Mouse (Mus musculus) CD4-positive helper T cell, adult 2 months (primary cell): Measurements from ENCODE around the gene Arhgap40.

ENCODE experiments used
- DNase-seq: peaks from one replicate; pipeline ENCODE4 v3.0.0-alpha.2; 2012; ENCODE audit warnings: low read depth, missing footprints, low spot score

Gene Arhgap40

DNA sequence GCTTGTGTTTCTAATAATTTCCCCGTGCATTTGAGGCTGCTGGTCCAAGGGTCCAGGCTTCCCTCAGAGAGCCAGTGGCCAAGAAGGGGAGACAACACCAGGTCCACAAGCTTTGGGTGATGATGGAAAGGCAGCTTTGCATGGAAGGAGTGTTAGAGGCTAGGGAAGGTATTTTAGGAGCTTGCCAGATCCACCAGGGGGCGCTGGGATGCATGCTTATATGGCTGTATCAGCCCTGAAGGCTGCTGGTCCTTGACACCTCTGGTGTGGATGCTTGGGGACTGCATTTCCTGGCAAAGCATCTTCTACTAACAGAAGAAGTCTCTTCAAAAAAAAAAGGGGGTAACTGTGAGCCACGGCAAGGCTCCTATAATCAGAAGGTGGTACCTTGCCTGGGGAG lies 37.5 kb downstream of the Arhgap40 start:
- DNase-seq: peak; percentile 69

DNA sequence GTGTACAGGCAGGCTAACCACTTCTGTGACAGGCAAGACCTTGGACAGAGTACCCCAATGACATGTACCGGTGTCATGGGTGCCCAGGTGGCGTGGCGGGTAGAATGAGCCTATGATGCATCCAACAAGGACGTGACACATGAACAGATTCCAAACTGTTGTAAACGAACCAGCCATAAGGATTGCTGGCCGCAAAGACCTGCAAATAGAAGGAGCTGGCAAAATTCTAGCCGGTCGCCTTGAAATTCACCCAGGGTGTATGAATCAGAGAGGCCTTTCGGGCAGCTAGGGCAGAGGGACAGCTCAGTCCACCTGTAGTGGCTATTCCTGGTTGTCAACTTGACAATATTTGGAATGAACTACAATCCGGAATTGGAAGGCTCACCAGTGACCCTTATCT lies 41.8 kb downstream of the Arhgap40 start:
- no peak for DNase-seq

DNA sequence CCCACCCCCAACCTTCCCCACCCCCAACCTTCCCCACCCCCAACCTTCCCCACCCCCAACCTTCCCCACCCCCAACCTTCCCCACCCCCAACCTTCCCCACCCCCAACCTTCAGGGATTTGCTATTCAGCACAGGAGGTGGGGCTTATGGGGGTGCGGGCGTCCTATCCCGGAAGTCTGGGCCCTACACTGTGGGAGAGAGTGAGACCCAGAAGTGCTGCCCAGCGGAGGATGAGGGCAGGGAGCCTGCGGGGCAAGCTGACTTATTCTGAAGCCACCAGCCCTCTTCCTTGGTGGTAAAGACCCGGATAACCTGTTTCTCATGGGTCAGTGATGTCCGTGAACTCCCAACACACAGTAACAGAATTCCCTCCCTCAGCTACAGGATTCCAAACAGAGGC lies 42.7 kb downstream of the Arhgap40 start:
- peak; percentile 16 for DNase-seq

DNA sequence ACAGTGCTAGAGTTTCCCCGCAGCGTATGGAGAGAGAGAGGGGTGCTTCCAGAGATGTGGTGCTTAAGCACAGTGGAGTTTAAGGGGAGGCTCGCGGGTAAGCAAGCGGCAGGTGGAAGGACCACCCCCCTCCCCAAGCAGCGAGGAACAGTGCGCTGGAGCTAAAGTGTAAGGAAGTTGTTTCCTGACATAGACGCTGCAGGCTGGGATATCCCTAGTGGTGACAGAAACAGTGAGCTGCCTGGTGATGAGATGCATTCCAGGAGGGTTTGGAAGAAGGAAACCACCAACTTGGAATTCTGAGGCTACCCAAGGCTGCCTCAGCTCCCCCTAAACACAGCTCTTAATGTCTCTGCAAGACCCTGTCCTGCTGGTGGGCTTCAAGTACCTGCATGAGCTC lies 43.2 kb downstream of the Arhgap40 start:
- no peak for DNase-seq

DNA sequence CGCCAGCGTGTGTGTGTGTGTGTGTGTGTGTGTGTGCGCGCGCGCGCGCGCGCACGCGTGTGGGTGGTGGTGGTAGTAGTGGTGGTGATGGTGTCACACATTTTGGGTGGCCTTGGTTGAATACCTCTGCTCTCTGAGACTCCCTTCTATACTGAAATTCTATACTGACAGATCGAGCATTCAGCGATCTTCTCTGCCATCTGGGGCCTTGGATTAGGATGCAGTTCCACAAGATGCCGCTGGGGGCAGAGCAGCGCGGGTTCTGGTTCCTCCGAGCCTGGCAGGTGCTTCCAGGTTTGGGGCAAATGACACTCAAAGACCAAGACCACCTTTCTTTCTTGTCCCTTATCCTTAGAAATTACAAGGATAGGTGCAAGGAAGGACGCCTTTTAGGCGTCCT lies 43.6 kb downstream of the Arhgap40 start:
- peak; percentile 64 for DNase-seq

DNA sequence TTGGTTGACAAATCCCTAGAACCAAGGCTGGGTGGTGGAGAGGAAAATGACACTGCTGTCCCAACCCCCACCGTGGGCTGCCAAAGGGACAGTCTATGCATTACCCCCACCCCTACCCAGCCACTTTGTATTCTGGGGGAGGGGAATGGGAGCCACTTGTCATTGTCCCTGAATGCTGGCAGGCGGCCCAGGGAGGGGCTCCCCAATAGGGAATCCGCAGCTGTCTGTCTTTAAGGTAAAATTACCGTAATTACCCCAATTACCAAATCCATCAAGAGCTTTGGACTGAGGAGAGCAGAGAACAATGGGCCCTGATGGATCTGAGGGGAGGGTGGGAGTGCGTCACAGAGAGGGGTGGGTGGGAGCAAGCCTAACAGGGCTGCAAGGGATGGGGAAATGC lies 44.2 kb downstream of the Arhgap40 start:
- DNase-seq: peak; percentile 7

DNA sequence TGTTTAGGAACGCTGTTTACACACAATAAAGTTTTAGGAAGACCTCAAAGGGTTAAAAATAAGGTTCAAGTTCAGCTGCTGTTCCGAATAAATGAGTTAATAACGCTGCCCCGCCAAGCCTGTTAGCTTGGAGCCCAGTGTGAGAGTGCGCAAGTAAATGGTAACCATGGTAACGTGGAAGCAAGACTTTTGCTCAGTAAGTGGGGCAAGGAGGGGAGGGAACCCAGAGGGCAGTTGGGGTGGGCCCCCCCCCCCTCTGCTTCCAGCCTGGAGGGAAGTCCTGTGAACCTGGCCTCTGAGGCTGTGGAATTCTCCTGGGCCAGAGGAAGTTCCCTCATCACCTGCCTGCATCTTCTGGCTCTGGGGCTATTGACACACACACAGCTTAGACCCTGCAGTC lies 47.3 kb downstream of the Arhgap40 start:
- no peak for DNase-seq

DNA sequence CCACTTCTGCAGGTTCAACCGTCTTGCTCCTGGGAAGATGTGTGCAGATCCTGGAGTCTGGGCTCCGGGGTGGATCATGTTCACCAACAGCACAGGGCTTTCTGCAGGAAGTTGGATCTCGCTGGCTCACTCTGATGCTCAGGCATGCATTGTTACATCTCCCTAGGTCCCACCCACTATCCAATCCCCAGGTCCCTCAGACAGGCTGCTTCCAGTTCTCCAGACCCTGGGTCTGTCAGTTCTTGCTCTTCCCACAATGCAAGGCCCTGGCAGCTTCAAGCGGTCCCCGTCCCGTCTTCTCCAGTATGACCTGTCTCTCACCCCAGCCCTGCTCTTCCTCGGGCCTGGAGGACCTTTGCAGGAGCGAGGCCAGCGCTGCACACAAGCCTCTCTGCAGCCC lies 48.2 kb downstream of the Arhgap40 start:
- DNase-seq: no peak

DNA sequence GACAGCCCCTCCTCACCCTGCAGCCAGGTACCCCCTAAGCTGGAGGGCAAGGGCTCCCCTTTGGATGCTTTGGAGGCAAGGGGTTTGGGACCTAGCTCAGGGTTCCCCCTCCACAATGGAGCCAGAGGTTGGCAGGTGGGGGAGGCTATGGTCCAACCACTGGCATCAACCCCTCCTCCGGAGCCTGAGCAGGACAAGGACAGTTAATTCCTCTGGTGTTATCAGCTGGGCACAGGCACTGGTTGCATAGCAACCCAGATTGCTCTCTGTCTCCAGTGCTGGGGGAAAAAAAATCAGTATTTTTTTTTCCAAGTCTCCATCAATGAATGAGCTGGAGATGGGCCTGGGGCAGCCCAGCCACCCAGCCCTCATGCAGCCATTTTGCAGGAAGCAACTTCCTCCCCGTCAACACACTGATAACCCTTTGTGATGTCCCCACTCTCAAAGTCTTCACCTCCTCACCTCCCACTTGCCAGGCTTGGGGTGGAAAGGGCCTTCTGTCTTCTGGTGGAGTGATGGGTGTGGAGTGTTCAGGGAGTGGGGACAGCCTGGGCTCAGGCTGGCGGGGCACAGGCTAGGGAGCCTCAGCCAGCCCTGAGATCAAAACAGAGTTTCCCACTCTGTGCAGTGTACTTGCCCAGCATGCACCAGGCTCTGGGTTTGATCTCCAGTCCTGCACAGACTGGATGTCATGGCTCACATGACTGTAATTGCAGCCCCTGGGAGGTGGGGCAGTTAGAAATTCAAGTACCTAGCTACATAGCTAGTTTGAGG lies 49.0 kb downstream of the Arhgap40 start:
- DNase-seq: no peak

DNA sequence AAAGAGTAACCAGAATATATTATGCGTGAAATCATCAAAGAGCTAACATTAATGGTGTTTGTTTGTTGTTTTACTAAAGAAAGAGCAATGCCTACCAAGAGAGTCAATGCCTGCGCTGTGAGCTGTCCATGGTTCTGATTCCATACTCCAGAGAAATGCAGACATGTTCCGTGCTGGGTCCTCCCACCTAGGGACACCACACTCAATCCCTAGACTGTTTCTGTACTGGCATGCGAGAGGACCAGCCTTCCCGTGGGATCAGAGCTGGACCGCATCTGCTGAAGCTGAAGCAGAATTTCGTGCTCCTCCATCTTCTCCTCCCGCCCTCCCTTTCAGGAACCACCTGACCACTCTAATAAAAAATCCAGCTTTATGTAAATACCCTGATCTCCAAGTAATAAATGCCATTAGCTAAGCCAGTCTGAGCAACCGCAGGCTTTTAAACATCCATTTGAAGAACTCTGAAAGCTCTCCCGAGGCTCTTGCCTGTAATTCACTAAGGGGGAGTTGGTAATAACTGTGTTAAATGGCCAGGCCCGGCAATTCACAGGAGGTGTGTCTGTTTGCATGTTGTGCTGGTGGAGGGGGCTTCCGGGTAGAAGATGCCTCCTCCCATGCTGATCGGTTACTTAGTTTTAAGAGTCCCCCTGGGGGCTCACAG lies 58.0 kb downstream of the Arhgap40 start:
- DNase-seq: peak; percentile 34

DNA sequence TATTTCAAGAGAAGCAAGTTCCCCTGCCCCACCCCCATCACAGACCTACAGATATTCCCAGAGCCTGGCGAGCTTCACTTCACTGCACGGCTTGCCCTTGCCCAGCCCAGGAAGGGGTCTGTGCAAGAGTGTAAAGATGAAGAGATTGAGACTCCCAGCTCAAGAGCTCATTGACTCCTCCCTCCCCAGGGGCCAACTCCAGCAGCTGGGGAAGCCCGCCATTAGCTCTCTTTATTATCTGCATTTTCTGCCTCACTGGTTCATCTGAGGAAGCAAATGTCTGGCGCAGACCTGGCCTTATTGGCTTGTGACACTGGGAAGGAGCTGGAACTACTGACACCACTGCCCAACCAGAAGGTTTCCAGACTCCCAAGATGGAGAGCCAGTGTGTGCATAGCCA lies 67.4 kb downstream of the Arhgap40 start:
- DNase-seq: no peak

DNA sequence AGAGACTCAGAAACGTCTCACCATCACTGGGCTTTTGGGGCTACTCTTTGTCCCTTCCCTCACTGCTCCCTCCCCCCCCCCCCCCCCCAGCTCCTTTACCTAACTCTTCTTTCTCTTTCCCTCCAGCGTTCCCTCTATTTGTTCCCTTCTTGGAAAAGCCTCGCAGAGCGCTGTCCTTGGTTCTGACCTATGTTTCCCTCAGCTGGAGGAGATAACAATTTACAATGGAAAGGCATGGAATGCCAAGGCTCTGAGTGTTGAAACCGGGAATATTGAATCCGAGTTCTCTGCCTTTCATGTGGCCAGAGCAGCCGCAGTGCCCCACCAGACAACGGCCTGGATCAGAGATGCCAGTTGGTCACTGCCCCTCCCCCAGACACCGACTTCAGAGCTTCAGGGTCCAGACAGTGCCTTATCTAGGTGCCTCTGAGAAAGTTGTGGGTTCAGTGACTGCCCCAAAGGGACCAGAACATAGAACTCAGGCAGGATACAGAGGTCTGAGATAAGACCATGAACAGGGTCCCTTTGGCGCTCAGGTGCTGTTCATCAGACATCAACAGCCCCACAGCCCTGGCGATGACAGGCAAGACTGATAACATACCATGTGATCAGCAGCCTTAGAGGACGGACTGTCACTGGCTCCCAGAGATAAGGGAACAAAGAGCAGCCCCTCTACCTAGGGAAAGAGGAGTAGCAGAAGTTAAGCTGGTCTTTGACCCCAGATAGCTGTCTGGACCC lies 72.2 kb downstream of the Arhgap40 start:
- no peak for DNase-seq

DNA sequence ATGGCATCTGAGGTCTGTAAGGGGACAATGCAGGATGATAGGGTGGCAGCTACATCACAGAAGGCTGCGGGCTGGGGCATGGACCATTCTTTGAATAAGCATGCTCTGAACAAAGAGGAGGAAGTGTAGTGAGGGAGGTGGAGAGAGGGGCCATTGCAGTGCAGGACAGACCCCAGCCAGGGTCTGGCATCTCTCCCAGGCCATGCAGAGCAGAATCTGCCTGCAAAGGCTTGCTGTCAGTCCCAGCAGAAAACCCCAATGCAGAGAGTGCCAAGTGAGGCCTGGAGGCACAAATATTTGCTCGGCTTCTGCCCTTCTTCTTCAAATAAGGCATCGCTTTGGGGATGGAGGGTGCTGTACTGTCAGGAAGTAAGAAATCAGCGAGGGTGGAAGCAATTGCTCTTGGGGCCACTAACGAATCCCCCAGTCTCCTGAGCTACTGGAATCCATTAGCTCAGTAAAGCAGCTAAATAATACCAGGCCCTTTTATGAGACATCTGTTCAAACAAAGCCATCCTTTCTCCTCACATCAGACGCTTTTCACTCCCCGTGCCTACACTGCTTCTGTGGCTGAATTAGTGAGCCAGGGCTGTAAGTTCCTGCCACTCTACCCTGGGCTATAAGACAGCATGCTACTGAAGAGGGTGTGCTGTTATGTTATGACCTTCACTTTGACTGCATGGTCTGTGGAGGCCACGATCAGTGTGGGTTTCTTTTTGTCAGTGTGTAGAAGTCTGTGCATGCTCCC lies 76.1 kb downstream of the Arhgap40 start:
- DNase-seq: no peak

DNA sequence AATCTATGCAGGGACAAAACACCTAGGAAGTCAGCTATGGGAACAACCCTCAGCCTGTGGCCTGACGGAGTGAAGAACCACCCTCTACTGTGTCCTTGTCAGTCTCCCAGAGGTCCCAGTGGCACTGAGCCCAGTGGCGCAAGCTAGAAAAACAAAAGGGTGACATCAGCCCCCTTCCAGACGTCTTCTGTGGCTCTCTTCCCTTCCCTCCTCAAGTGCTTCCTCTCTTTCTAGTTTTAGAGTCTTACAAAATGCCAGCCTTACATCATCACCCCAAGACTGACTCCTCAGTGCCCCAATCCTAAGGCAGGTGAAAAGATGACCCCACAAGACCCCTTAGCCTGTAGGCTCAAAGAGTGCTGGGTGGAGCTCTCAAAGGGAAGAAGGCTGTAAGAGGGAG lies 77.9 kb downstream of the Arhgap40 start:
- DNase-seq: no peak

DNA sequence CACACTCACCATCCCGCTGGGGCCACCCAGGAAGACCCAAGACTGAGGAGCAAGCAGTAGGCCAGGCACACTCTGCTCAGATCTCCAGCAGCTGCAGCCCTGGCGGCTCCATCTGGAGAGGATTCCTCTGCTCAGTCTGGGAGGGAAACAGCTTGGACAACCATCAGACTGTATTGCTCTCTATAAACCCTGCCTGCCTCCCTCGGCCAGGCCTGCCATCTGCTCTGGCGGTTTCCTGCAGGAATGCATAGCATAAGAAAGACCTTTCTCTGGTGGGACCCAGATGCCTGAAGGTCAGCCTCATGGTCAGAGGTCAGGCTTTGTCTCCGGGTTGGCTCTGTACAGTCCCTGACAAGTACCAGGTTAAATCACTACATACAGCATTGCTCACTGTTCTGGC lies 78.7 kb downstream of the Arhgap40 start:
- no peak for DNase-seq

DNA sequence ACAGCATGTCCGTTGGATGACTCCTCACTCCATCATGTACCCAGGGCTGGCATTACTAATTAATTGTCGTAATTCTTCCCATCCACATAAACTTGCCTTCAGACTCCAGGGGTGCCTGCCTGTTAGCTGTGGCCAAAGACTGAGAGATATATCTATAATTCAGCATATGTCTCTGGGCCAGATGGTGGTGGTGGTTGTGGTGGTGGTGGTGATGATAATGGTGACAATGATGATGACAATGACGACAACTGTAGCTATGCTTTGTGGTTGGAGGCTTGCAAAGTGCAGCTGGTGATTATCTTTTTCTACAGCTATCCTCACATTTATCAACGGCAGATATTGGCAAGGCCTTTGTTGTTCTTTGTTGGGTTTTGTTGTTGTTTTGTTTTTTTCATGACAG lies 80.8 kb downstream of the Arhgap40 start:
- no peak for DNase-seq

DNA sequence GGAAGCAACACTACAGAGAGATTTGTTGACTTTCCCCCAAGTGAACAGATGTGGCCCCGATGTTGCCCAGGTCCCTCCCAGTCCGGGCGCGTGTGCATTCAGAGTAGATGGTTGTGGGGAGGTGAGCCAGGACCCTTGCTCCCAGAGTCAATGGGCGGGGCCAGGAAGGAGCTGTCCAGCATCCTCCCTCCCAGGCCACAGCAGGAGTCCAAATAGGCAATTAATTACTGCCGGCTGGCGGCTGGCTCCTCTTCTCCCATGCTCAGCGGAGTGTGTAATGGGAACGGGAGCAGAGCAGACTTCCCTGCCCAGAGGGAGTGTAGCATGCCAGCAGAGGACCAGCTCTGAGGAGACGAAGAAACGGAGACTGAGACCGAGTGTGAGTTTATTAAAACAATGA lies 82.5 kb downstream of the Arhgap40 start:
- DNase-seq: no peak

DNA sequence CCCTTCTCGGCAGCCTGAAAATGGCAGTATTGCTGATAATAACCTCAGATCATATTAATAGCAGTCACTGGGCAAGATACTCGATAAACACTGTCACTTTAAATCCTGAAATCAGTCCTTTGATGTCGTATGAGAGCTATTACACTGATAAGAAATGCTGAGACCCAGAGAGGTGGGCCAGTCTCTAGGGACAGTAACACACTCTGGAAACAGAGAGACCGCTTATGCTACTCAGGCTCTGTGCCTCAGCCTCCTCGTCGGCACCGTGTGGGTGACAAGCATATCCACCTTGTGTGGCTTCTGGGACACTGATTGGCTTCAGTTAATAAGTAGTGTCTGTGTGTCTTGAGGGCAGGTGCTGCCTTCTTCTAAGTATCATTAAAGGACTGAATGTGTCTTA lies 83.0 kb downstream of the Arhgap40 start:
- DNase-seq: no peak

DNA sequence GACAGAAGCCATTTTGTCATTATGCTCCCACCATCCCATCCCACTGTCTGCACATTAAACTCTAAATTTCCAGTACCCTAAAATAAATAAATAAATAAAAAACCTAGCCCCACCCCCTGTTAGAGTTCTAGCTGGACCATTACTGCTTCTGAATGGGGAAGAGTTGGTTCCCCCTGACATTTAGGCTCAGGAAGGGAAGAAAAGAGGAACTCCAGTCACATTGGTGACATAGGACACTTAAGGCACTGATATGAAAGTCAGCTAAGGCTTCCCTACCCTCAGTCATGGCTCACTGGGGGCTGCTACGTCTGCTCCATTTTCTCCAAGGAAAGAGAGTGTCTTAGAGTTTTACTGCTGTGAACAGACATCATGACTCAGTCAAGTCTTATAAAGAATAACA lies 84.2 kb downstream of the Arhgap40 start:
- no peak for DNase-seq
